Mouse (Mus musculus) heart, embryonic 13.5 days (tissue): ENCODE measurements at regions not wholly inside any gene's neighbourhood (a gene's known extent, or its start where the extent isn't known, plus 50 kb on each side); places are given as distances from the start of the nearest gene placed in this dataset.

Experiments
- ATAC-seq: fragments of 200-750 bp; cut with Nextera tagmentation; 2 replicates; pipeline ENCODE4 v1.8.0; 2017; ENCODE audit warnings: moderate TSS enrichment; ENCODE audit not compliant: insufficient number of reproducible peaks, low FRiP score, low TSS enrichment; ENCODE audit errors: extremely low read depth
- H3K27ac ChIP-seq: fragments of 300-500 bp; sonication (generic); replicated peaks from 2 replicates; pipeline ENCODE4 v1.5.1; 2015; ENCODE audit warnings: moderate library complexity, mild to moderate bottlenecking, inconsistent platforms
- H3K27me3 ChIP-seq: fragments of 300-500 bp; sonication (generic); replicated peaks from 2 replicates; pipeline ENCODE4 v1.6.1; 2015; ENCODE audit warnings: mild to moderate bottlenecking, inconsistent platforms
- H3K36me3 ChIP-seq: fragments of 300-500 bp; sonication (generic); 2 replicates; pipeline ENCODE4 v1.6.1; 2015; ENCODE audit warnings: mild to moderate bottlenecking, inconsistent platforms
- H3K4me1 ChIP-seq: fragments of 300-500 bp; sonication (generic); 2 replicates; pipeline ENCODE4 v1.6.1; 2015; ENCODE audit warnings: inconsistent platforms
- H3K4me2 ChIP-seq: fragments of 300-500 bp; sonication (generic); 2 replicates; pipeline ENCODE4 v1.6.1; 2015; ENCODE audit warnings: inconsistent platforms, mild to moderate bottlenecking, moderate library complexity
- H3K4me3 ChIP-seq: fragments of 300-500 bp; sonication (generic); 2 replicates; pipeline ENCODE4 v1.5.1; 2015; ENCODE audit warnings: moderate library complexity, mild to moderate bottlenecking, inconsistent platforms
- H3K9ac ChIP-seq: fragments of 300-500 bp; sonication (generic); 2 replicates; pipeline ENCODE4 v1.6.1; 2015; ENCODE audit warnings: inconsistent platforms, mild to moderate bottlenecking, moderate library complexity
- H3K9me3 ChIP-seq: fragments of 300-500 bp; sonication (generic); 2 replicates; pipeline ENCODE4 v1.6.1; 2016; ENCODE audit warnings: inconsistent platforms
- WGBS: fragments of 180-500 bp; shearing (Covaris S2); methylation state at CpG from one replicate; pipeline ENCODE4 v1.1.7; 2015; ENCODE audit warnings: mixed read lengths; 5-methylcytosine and 5-hydroxymethylcytosine counted together

DNA sequence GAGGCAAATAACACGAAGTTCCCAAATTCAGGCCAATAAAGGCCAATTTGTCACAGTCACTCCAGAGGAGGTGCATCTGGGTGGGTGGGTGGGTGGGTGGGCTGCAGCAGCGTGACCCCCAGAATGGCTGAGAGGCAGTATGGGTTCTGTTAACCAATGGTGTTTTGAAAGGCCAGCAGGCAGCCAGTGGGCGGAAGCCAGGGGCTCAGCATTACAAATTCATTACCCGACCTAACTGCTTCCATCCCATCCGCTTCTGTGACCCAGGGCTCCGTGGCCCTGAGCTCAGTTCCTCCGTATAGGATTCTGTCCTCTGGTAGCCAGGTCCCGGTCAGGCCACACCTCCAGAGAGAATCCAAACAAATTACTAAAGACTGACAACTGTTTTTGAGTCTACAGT lies 463.5 kb downstream of the Med13l start:
- Histone ChIP-seq H3K4me2 (no peak overlapping the region), H3K36me3 (no peaks in the 10 kb centered on the region), H3K9ac (no peak overlapping the region), H3K27me3 (peaks cover 16% of the 10 kb centered on the region), H3K9me3 (0 out of 2 replicates have a peak, but pooled peaks cover 4% of the 10 kb centered on the region), H3K4me3 (no peak overlapping the region), H3K4me1 (no peaks in the 10 kb centered on the region), H3K27ac (no peak overlapping the region)
- 60% methylated on average over 8 of the region's 8 CpGs for WGBS
- no peak for ATAC-seq

- Histone ChIP-seq H3K27ac (no peak overlapping the region), H3K9me3 (no peaks in the 10 kb centered on the region), H3K4me1 (no peaks in the 10 kb centered on the region), H3K36me3 (no peaks in the 10 kb centered on the region), H3K4me2 (no peak overlapping the region), H3K27me3 (peaks cover 9% of the 10 kb centered on the region), H3K9ac (no peak overlapping the region), H3K4me3 (no peak overlapping the region)
- no peak for ATAC-seq
- 67% methylated on average over 5 of the region's 5 CpGs for WGBS
Measured at GRCm38 (mm10) chr5:119032051-119032450, 471.6 kb downstream of the Med13l start.

GRCm38 (mm10) chr5:119044548-119044947 lies 484.1 kb downstream of the Med13l start:
- ATAC-seq: no peak
- Histone ChIP-seq H3K36me3 (no peaks in the 10 kb centered on the region), H3K4me1 (no peaks in the 10 kb centered on the region; the same call in 1 of the 2 replicates), H3K4me2 (no peak overlapping the region), H3K27ac (no peak overlapping the region), H3K9ac (no peak overlapping the region), H3K4me3 (no peak overlapping the region), H3K9me3 (no peaks in the 10 kb centered on the region), H3K27me3 (no peaks in the 10 kb centered on the region)
- WGBS: 64% methylated on average over 10 of the region's 10 CpGs

- H3K27me3 ChIP-seq: no peaks in the 10 kb centered on the region
- 41% methylated on average over 4 of the region's 4 CpGs for WGBS
- ATAC-seq: no peak
Measured at GRCm38 (mm10) chr5:119047581-119047980, 487.1 kb downstream of the Med13l start.

GRCm38 (mm10) chr5:119052354-119052996 lies 492.0 kb downstream of the Med13l start:
- Histone ChIP-seq H3K4me3 (no peak overlapping the region), H3K9ac (no peak overlapping the region), H3K9me3 (no peaks in the 10 kb centered on the region), H3K27ac (no peak overlapping the region), H3K4me1 (peaks cover 8% of the 10 kb centered on the region), H3K4me2 (no peak overlapping the region), H3K36me3 (no peaks in the 10 kb centered on the region), H3K27me3 (peaks cover 35% of the 10 kb centered on the region)
- ATAC-seq: no peak
- WGBS: 28% methylated on average over 11 of the region's 11 CpGs

More at GRCm38 (mm10) chr5:119047581-119047980, 487.1 kb downstream of the Med13l start:
- Histone ChIP-seq H3K9me3 (no peaks in the 10 kb centered on the region), H3K4me3 (no peak overlapping the region), H3K9ac (no peak overlapping the region), H3K27ac (no peak overlapping the region), H3K4me1 (no peaks in the 10 kb centered on the region; the same call in 1 of the 2 replicates), H3K4me2 (no peak overlapping the region), H3K36me3 (no peaks in the 10 kb centered on the region)

GRCm38 (mm10) chr5:119053738-119054137 lies 493.3 kb downstream of the Med13l start:
- Histone ChIP-seq H3K4me2 (no peak overlapping the region), H3K4me3 (no peak overlapping the region), H3K4me1 (peaks cover 14% of the 10 kb centered on the region), H3K36me3 (no peaks in the 10 kb centered on the region), H3K27me3 (peaks cover 35% of the 10 kb centered on the region), H3K27ac (no peak overlapping the region), H3K9ac (no peak overlapping the region), H3K9me3 (no peaks in the 10 kb centered on the region)
- 71% methylated on average over 8 of the region's 8 CpGs for WGBS
- ATAC-seq: no peak

- no peak for ATAC-seq
- Histone ChIP-seq H3K4me1 (peaks cover 17% of the 10 kb centered on the region), H3K4me3 (no peak overlapping the region), H3K27me3 (peaks cover 35% of the 10 kb centered on the region), H3K9ac (no peak overlapping the region), H3K9me3 (no peaks in the 10 kb centered on the region), H3K4me2 (no peak overlapping the region), H3K36me3 (no peaks in the 10 kb centered on the region), H3K27ac (no peak overlapping the region)
- WGBS: 52% methylated on average over 6 of the region's 6 CpGs
Measured at GRCm38 (mm10) chr5:119054393-119054792, 493.9 kb downstream of the Med13l start.

DNA sequence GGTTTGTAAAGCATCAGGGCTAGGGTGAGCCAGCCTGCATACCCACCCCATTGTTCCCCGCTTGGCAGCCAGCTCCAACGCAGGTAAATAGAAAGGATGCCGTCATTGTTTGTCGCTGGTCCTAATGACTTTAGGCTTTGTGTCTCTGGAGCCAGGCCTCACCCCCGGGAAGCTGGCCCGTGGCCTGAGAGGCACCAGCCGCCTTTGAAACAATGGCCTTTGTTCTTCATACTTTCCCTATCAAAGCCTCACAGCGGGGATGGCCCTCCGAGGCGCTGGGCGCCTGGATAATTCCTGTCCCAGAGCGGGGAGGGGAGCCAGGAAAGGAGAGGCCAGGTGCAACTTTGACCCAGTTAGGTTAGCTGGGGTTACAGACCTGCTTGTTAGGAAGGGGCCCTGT lies 495.0 kb downstream of the Med13l start:
- ATAC-seq: no peak
- H3K4me1 ChIP-seq: peaks cover 17% of the 10 kb centered on the region
- 10% methylated on average over 12 of the region's 12 CpGs for WGBS
- H3K27me3 ChIP-seq: peaks cover 35% of the 10 kb centered on the region
- H3K4me2 ChIP-seq: no peak overlapping the region
- H3K9me3 ChIP-seq: no peaks in the 10 kb centered on the region
- no peak overlapping the region for H3K4me3 ChIP-seq
- no peak overlapping the region for H3K27ac ChIP-seq
- H3K36me3 ChIP-seq: no peaks in the 10 kb centered on the region
- H3K9ac ChIP-seq: no peak overlapping the region

DNA sequence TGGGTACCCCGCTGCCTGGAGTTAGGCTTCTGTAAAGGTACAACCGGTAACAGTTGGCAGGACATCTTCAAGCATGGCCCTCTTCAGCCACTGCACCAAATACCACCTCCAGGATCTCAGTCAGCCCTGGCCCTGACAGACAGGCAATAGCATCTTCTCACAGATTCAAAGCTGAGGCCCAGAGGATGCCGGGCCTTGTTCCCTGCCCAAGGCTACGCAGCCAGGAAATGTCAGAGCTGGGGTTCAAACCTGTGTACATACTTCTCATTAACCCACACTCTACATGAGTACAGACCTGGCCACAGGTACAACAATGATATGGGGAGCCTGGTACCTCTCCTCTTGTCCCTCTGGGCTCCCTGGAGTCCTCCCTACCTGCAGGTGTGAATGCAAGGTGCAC lies 497.3 kb downstream of the Med13l start:
- 69% methylated on average over 4 of the region's 4 CpGs for WGBS
- Histone ChIP-seq H3K9me3 (no peaks in the 10 kb centered on the region), H3K4me1 (peaks cover 17% of the 10 kb centered on the region), H3K27ac (no peak overlapping the region), H3K9ac (no peak overlapping the region), H3K36me3 (no peaks in the 10 kb centered on the region), H3K4me2 (no peak overlapping the region), H3K4me3 (no peak overlapping the region), H3K27me3 (peaks cover 33% of the 10 kb centered on the region)
- no peak for ATAC-seq

GRCm38 (mm10) chr5:119058231-119058851 lies 497.9 kb downstream of the Med13l start:
- ATAC-seq: no peak
- peaks cover 17% of the 10 kb centered on the region for H3K4me1 ChIP-seq
- H3K4me3 ChIP-seq: no peak overlapping the region
- WGBS: 31% methylated on average over 10 of the region's 10 CpGs
- H3K9me3 ChIP-seq: no peaks in the 10 kb centered on the region
- H3K27ac ChIP-seq: peak overlapping the region; percentile 57
- H3K4me2 ChIP-seq: no peak overlapping the region
- H3K9ac ChIP-seq: no peak overlapping the region
- H3K27me3 ChIP-seq: peaks cover 30% of the 10 kb centered on the region
- no peaks in the 10 kb centered on the region for H3K36me3 ChIP-seq

- Histone ChIP-seq H3K9ac (no peak overlapping the region), H3K27me3 (peaks cover 28% of the 10 kb centered on the region), H3K4me1 (peaks cover 17% of the 10 kb centered on the region), H3K4me2 (no peak overlapping the region), H3K27ac (no peak overlapping the region), H3K4me3 (no peak overlapping the region), H3K36me3 (no peaks in the 10 kb centered on the region), H3K9me3 (no peaks in the 10 kb centered on the region)
- 89% methylated on average over 2 of the region's 2 CpGs for WGBS
- ATAC-seq: no peak
Measured at GRCm38 (mm10) chr5:119059223-119059622, 498.7 kb downstream of the Med13l start.

- Histone ChIP-seq H3K9ac (no peak overlapping the region), H3K27ac (no peak overlapping the region), H3K4me1 (peaks cover 10% of the 10 kb centered on the region; the same call in 1 of the 2 replicates), H3K9me3 (no peaks in the 10 kb centered on the region), H3K36me3 (no peaks in the 10 kb centered on the region), H3K4me3 (no peak overlapping the region), H3K27me3 (peaks cover 12% of the 10 kb centered on the region; the same call in 1 of the 2 replicates), H3K4me2 (no peak overlapping the region)
- ATAC-seq: no peak
- WGBS: 73% methylated on average over 4 of the region's 4 CpGs
Measured at GRCm38 (mm10) chr5:119060886-119061285, 500.4 kb downstream of the Med13l start.
